Mouse (Mus musculus): ENCODE results near the gene Nfasc. TPM values are rescaled to one million over a fixed set of nuclear protein-coding genes. Genes with fewer than 3 reads are reported as not detected.

Nfasc gene
- total RNA-seq, 1 experiment from 2014 or later = 5.2 TPM

DNA sequence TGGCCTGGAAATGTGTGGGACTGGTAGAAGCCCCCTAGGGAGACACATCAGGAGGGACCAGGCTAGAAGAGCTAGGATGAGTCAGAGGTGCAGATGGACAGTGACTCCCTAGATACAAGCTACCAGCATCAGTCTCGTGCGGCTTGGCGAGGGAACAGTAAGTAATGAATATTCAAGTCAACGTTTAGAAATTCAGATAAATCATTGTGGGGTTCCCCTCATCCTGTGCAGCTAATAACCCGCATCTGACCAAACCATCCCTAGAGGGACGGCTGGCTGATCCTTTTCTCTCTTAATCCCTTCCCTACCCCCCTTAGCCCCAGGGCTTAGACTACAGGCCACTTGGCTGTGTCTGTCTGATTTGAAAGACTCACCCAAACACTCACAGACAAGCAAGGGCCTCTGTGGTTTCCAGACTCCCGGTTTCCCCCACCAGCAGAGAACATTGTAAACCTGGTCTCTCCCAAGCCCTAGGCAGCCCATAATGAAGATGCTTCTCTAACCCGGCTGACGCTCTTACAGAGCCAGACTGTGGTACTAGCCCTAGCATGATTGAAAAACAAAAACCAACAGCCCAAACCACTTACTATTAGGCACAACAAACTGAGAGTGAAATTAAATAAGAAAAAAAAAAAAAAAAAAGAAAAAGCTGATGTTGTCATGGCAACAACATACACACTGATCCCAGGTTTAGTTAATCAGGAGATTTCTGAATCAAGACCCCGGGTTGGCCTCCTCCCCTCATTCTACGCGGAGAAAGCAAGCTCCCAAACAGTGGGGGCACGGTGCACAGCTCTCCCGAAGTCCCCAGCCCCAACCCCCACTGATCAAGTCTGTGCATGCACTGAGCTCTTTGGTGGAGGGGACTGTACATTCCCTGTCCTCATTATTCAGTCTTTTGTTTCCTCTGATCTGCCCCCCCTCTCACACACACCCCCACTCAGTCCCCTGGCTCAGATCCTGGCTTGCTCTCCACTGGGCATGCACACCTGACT, 159.5 kb downstream of the Nfasc start:
- DNase-seq = no peak

DNA sequence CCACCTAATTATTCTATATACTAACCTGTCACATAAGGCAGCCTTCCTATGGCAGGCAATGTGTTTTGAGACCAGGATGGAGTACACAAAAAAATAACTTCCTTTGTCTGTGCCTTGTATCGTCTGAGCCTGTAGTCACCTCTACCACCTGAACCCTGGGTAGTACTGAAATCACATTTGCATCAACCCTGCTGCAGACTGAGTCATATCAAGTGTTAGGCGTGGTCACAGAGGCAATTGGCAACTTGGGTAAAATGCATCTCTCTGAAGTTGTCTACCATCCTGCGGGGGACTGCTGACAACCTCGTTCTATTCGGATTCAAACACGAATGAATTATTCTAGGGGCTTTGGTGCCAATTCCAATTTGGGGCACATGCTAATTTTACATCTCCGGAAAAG, 161.5 kb downstream of the Nfasc start:
- DNase-seq = no peak

DNA sequence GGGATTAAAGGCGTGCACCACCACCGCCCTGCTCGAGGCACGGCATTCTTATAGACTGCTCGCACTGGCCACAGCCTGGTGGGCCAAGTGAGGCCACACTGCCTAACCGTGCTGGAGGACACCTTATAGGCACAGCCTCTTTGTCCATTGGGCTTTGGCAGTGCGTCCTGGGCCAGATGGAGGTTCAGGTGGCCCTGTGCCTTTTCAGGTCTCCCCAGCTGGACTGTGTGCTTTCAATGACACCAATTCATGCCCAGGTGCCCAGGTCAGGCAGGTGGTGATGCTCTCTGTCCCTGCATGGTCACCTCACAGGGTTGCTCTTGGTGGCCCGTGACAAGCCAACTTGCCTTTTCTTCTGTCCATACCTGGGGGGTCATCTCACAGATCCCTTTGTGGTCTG, 164.8 kb downstream of the Nfasc start:
- DNase-seq = no peak

DNA sequence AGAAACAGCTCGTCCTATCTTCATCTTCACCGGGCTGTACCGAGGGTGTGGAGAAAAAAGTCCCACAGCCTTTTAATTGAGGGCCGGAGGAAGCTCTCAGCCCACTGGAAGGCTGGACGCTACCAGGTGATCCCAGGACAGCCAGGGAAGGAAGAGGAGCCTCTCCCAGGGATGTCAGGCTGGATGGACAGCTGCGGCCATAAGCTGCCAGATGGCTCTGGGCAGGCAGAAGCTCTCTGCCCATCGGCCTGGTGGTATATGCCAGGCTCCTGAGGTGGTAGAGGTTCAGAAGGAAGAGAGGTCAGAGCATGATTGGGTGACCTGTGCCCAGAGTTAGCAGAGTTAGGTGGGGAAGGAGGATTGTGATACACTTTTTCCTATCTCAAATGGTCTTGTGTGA, 168.7 kb downstream of the Nfasc start:
- no peak for DNase-seq

DNA sequence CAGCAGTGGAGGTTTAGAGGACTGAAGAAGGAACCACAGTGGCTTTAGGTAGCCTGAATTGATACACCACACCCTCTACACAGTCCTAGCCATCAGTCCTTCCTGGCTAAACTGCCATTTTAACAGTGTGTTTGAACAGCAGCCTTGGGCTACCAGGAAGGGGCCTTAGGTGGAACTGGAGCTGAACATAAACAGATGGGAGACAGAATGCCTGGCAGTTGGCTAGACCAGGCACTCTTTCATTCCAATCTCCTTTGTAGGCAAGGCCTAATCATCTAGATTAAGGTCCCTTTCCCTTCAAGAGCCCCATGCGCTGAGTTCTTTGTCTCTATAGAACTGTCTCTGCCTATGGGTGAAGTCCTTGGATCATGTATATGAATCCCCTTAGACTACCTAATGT, 170.0 kb downstream of the Nfasc start:
- DNase-seq = no peak

DNA sequence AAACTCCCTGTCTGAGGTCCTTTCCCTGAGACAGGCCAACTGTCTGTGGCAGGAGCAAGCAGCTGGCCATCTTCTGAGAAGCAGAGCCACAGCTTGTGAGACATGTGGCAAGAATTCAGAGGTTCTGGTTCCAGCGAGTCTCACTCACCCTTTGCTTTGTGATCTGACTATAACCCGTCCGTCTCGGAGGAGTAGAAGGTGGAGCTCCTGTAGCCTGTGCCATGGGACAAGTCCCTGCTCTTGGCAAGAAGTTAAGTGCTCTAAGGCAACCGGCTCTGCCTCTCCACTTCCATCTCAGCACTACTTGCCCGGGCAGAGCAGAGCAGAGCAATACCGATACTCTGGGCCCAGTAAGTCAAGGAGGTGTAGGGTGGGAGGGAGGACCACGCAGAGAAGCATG, 170.7 kb downstream of the Nfasc start:
- DNase-seq = no peak

DNA sequence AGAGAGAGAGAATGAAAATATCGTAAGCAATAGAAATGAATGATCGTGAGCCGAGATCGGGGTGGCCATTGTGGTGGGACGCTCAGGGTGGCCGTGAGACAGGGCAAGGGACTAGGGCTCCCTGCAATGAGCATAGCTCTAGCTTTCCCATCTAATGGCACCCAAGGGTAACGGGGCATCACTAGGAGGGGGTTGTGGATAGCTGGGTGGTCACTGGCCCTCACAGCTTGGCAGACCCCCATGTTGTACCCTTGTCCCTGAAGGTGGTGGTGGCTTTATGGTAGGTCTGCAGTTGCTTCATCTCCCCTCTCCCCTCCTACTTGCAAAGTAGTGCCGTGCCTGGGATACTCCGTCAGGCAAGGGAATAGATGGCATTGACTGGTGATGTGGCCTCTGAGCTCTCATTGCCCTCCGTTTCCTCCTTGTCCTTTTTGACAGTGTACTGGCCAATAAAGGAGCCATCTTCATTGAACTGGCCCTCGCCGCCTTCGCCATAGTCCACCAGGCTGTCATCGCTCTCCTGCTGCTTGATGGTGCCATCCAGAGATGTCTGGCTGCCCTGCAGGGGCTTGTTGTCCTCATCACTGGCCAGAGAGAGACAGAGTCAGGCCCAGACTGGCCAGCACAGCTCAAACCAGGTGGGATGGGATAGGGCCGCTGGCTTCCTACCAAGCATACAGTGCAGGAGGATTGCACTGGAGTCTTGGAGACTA, 171.4 kb downstream of the Nfasc start:
- no peak for DNase-seq

DNA sequence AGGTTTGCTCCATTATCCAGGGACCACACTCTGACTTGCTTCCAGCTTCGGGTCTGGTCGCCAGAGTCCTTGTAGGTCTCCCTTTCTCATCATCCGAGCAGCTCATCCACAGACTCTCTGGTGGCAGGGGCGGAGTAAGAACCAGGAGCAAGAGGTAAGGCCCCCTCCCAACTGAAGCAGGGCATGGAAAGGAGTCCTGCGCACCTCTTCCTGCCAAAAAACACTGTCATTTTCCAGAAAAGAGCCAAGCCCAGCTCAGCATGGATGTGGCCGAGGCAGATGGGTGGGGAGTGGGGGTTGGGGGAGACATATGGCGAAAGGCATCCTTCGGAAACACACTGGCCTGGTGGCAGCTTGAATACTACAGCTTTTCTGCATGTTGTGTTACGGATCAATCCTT, 172.1 kb downstream of the Nfasc start:
- no peak for DNase-seq

DNA sequence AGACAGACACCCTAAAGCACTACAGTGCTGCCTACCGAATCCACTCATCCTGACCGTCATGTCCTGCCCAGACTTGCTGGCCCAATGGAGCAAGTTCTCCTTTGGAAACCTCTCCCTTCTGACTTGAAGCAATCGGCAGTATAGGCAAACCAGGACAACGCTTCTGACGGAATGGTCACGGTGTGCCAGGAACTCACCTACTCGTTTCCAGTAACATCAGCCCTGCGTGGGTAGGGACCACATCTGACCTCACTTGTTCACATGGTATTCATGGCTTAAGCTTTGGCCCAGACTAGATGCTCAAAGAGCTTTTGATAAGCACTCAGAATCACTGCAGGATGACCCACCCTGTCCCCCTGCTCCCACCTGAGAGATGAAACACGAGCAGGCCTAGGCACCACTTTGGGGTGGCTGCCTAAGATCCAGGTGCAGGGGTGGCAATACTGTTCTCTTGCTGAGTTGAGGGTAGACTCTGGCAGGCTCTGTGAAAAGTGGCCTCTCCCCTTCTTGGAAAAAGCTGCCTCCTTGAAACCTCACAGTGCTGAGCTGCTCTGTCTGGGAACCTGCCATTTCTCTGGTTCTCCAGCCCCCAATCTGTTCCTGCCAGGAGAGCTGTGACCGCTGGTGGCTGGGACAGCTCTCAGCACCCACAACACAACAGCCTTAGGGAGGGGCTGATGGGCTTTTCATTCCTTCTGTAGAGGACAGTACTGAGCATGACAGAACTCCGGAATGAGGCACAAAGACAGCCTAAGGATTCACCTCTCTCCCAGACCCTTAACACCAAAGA, 174.1 kb downstream of the Nfasc start:
- no peak for DNase-seq

DNA sequence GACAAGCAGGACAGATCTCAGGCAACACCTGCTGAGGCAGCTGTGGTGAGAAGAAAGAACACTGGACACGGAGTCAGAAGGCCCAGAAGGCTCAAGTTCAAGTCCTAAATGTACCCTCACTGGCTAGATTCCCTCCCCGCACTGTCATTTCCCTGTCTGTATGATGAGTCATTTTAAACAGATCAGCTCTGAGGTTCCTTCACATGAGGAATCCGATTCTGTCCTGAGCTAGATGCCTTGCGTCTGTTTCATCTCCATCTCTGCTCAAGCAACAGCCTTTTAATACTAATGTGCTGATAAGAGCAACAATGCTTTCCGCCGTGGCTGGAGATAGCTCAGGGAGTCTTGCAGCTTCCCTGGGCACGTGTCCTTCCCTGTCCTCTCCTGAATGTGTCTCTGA, 175.8 kb downstream of the Nfasc start:
- DNase-seq = no peak

DNA sequence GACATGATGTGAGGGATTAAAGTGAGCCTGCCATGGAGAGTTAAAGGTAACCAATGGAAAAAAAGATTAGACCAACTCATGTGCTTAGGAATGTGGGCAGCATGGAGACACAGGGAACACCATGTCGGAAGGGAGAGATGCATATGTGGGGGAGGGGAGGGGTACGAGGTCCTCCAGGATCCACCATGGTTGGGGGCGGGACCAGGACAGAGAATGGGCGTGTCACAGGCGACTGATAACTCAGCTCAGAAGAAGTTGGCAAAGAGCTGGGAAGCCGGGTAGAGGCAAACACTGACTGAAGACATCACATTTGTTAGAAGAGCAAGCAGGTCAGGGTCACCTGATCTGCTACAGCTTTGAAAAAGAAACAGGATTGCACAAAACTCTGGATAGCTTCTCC, 176.7 kb downstream of the Nfasc start:
- DNase-seq = peak; percentile 31

DNA sequence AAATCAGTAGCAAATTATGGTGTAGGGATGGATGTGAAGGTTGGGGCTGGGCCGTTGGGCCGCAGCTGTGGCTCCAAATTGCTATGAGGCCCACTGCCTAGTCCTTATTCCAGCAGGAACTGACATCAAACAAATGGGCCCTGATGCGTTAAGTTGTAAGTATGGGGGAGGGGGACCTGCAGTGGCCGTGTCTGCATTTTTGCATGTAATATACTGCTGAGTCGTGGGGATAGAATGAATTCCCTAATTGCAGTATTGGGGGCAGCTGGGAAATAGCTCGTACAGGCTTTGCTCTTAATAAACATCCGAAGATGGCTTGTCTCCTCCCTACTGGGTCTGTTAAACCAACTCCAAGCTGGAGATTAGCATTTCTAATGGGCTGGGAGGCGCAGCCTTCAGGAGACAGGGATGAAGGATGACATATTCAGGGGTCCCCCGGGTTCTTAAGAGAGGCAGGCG, 179.2 kb downstream of the Nfasc start:
- DNase-seq = no peak

DNA sequence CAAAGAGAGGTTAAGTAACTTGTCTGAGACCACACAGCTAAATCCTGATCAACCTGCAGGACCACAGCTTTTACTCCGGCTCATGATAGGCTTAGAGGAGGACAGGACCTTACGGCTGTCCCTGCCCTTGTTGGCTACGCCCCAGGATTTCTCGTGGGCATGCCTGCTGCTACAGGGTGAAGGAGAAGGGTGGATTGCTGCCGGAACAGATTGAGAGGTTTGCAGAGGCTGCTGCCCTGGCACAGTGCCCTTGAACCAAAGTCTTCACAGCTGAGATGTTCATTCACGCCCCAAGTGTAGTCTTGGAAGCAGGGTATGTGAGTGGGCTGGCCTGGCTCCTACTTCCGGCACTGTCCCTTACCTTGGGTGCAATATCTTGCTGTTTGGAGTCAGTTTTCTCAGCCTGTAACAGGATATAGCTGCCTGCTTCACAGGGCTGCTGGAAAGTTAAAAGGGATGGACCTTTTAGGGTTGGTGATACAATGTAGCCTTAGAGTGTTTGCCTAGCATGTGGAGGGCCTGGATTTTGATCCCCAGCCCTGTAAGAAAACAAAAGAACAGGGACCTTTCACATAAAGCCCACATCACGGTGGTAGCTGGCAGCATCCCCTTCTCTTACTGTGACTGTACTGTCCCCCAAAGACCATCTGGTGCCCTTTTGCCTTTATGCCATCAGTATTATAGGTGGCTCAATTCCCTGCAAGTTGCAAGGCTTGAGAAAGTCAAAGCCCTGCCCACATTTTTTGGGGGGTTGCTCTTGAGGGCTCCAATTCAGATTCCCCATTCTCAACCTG, 180.5 kb downstream of the Nfasc start:
- DNase-seq = peak; percentile 37

DNA sequence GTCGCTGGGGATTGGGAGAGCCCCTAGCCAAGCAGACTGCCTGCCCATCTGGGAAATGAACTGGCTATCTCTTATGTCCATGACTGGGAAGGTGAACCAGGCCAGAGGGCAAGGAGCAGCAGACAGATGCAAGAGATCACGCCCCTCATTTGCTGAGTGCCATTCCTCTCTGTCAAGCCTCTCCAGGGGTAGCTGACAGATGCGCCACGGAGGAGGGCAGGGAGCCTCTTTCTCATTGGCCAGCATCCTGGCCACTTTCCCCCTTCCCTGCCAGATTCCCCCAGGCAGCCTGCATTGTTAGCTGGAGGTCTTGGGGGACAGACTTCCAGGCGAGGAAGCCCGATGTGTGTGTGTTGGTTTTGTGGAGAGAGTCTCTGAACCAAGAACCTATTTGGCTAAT, 182.6 kb downstream of the Nfasc start:
- no peak for DNase-seq

DNA sequence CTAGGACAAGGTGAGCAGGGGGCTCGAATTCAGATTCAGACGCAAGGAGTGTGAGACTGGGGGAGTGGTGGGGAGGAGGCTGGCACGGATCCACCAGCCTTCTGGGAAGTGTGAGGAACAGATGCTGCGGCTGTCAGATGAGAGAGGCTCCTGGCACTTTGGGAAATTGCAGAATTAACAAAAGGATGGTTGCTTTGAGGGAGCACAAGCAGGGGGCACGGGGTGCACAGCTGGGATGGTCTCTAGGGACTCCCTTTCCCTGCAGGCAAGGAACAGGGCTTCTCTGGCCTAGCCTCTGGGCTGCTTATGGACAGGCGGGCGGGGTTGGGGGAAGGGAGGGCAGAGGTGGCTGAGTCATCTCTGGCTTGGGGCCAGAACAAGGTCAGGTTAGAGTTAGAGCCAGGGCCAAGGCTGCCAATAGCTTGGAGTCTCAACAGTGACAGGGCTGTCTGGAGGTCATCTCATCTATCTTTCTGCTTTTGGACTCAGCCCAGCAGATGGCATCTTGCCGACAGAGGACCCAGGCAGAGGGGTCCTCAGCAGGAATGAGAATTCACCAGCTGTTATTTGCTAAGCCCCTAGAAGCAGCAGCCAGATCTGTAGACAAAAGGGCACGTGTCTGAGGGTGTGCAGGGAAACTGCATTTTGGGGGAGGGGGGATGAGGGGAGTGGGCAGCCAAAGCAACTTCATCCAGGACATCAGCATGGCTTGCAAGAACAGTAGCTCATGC, 183.5 kb downstream of the Nfasc start:
- peak; percentile 86 for DNase-seq

DNA sequence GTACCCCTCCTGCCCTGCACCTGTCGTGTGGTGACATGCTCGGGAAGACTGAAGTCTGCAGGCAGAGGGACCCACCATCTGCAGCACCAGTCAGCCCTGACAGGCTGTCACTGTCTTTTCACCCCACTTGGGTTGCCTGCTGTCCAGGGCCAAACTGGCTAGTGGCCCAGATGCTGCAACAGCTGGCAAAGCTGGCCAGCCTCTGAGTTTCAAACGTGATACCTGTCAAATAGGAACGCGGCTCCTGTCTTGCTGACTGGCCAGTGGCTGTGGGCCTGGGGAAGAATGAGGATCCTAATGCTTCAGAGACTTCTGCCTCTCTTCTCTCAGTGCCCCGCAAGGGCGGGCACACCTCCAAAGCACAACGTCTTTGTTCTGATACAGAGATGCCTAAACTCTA, 197.8 kb downstream of the Nfasc start:
- DNase-seq = no peak

DNA sequence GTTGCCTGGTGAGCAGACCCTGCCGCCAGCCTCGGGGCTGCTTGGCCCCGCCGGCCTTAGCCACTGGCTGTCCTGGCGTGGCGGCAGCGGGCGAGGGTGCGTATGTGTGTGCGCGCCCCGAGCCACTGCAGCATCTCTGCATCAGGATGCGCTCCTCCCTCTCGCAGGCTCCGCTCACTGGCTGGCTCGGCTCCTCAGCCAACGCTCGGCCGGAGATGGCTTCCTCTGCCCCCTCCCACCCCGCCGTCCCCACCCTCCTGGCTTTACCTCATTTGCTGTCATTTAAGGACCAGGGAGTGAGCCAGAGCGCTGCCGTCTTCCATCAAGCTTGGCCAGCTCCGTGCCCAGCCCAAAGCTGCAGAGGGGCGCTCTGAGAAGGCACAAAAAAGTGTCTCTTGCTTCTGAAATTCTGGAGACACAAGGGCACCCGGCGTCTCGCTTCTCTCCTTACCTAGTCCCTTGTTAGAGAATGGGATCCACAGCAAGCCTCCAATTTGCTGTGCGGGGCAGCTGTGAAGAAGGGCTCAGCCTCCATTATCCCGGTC, 198.8 kb downstream of the Nfasc start, which contains the start of gene Cntn2:
Gene Cntn2 (minus strand): TSS at position 495 of the 545 bp plus-strand sequence.
- no peak for DNase-seq

DNA sequence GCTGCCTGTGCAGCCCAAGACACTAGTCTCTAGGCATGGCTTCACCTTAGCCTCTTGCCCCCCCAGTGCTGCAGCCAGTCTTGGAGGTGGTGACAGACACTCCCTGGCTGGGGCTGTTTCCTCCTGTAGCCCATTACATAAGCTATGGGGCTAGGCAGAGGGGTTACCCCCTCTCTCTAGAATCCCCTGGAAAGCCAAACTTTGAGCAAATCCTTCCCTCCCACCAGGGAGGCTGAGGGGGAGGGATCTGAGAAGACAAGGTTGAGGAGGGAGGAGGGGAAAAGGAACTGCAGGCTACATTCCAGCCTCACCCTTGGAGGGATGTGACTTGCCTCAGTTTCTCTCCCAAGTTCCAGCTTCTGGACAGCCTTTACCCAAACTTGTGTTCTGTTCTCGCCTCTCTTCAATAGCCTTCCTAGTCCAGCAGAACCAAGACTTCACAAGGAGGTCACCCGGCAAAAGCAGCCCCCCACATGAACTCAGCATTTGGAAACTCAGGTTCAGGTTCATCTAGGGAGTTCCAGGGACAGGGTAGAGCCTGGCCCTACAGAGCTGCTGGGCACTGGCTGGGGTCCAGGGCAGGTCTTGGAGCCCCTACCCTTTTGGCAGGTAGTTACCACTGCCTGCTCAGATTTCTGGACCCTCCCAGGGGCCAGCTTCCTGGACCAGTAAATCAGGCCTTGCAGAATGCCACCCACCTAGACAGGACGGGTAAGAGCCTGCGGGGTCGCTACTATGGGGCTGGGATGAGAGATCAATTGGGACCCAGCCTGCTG, 199.6 kb downstream of the Nfasc start:
- no peak for DNase-seq

DNA sequence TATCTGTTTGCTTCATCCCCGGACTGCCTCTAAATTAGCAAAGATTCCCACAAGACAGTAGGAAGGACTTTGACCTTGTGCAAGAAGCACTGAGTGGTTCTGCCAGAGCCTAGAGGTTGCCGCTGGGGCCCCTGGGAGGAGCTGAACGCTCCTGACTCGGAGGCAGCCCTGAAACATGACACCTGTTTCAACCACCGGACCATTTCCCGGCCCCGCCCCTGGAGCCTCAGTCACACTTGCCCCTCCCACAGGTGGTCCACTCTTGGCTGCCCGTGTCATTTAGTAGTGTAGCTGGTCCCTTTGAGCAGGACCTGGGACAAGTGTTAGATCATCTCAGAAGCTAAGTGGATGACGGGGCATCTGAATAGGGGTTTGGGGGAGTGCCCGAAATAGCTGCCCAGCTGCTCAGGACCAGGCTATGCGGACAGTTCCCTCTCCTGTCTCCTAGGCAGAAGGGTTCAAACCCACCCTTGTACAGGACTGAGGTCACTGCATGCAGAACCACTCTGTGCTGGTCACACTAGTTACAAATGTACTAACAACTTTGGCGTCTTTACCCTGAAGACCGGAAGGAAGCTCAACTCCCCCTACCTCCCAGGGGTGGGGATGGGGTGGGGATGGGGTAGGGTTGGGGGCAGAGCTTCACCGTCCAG, 200.3 kb downstream of the Nfasc start:
- no peak for DNase-seq

Data from adrenal gland, postnatal 25 days (tissue).